Mouse (Mus musculus) kidney, embryonic 14.5 days (tissue): Measurements from ENCODE around the gene Ghitm. TPM values are rescaled to one million over a fixed set of nuclear protein-coding genes. Genes with fewer than 3 reads are reported as not detected.

ENCODE experiments used
- ATAC-seq: fragments of 200-750 bp; cut with Nextera tagmentation; 2 replicates; pipeline ENCODE4 v1.8.0; 2017; ENCODE audit warnings: moderate number of reproducible peaks, mild to moderate bottlenecking, moderate TSS enrichment, moderate library complexity; ENCODE audit not compliant: low FRiP score, low TSS enrichment
- H3K27ac ChIP-seq: fragments of 300-500 bp; sonication (generic); 2 replicates; pipeline ENCODE4 v1.5.1; 2014; ENCODE audit warnings: low read depth, mild to moderate bottlenecking, low read length, moderate library complexity, mixed read lengths
- H3K27me3 ChIP-seq: fragments of 300-500 bp; sonication (generic); 2 replicates; pipeline ENCODE4 v1.6.1; 2014; ENCODE audit warnings: mild to moderate bottlenecking, low read length; ENCODE audit not compliant: control insufficient read depth, insufficient read depth
- H3K36me3 ChIP-seq: fragments of 300-500 bp; sonication (generic); 2 replicates; pipeline ENCODE4 v1.6.1; 2014; ENCODE audit warnings: low read length, mixed read lengths; ENCODE audit not compliant: control insufficient read depth, insufficient read depth
- H3K4me1 ChIP-seq: fragments of 300-500 bp; sonication (generic); 2 replicates; pipeline ENCODE4 v1.6.1; 2014; ENCODE audit warnings: low read length, mixed read lengths; ENCODE audit not compliant: control insufficient read depth, insufficient read depth
- H3K4me2 ChIP-seq: fragments of 300-500 bp; sonication (generic); replicated peaks from 2 replicates; pipeline ENCODE4 v1.6.1; 2014; ENCODE audit warnings: low read depth, mild to moderate bottlenecking, low read length
- H3K4me3 ChIP-seq: fragments of 300-500 bp; sonication (generic); 2 replicates; pipeline ENCODE4 v1.5.1; 2014; ENCODE audit warnings: mild to moderate bottlenecking, low read length
- H3K9ac ChIP-seq: fragments of 300-500 bp; sonication (generic); 2 replicates; pipeline ENCODE4 v1.6.1; 2014; ENCODE audit warnings: low read depth, mild to moderate bottlenecking, low read length, moderate library complexity
- H3K9me3 ChIP-seq: fragments of 300-500 bp; sonication (generic); 2 replicates; pipeline ENCODE4 v1.6.1; 2016; ENCODE audit warnings: low read length; ENCODE audit not compliant: control insufficient read depth
- WGBS: fragments of 180-500 bp; shearing (Covaris S2); extraction: QIAGEN DNeasy Blood & Tissue Kit; methylation state at CpG from one replicate; pipeline ENCODE4 v1.1.7; 2014; 5-methylcytosine and 5-hydroxymethylcytosine counted together
- polyA plus RNA-seq: library from polyadenylated mRNA; unstranded; fragments of >200 nt; fragmentation: Nextera tagmentation; extraction: Ambion mirVana; gene quantifications from 2 replicates; pipeline ENCODE4 v1.2.1, GENCODE M21; 2014

Gene Ghitm
- 169 and 206 TPM in 2 replicates for polyA plus RNA-seq

GRCm38 (mm10) chr14:37135127-37135593 lies at the start of gene Ghitm:
Gene Ghitm, minus strand, starts transcription at chr14:37135272.
- peak within 1 kb of the TSS; percentile 77 for H3K27ac ChIP-seq
- H3K4me2 ChIP-seq = peak within 1 kb of the TSS; percentile 58
- no peaks in the 10 kb centered on the region for H3K9me3 ChIP-seq
- under 1% methylated on average over 38 of the region's 38 CpGs for WGBS
- ATAC-seq = peak; percentile 100
- 0 out of 2 replicates have a peak, but pooled peaks cover 4% of the 10 kb centered on the region for H3K4me1 ChIP-seq
- H3K27me3 ChIP-seq = no peaks in the 10 kb centered on the region
- peak within 1 kb of the TSS; percentile 90 for H3K9ac ChIP-seq
- peak within 1 kb of the TSS; percentile 92 for H3K4me3 ChIP-seq
- H3K36me3 ChIP-seq = peaks cover 24% of the 10 kb centered on the region; the same call in 1 of the 2 replicates

- Histone ChIP-seq H3K36me3 (no peaks in the 10 kb centered on the region), H3K9ac (no peak overlapping the region), H3K4me2 (no peak overlapping the region), H3K27me3 (no peaks in the 10 kb centered on the region), H3K27ac (no peak overlapping the region), H3K4me3 (no peak overlapping the region), H3K4me1 (no peaks in the 10 kb centered on the region), H3K9me3 (no peaks in the 10 kb centered on the region)
- no peak for ATAC-seq
- WGBS = 79% methylated on average over 2 of the region's 2 CpGs
Observed at GRCm38 (mm10) chr14:37184871-37185270, 49.8 kb upstream of the Ghitm start.

- 75% methylated on average over 3 of the region's 3 CpGs for WGBS
- ATAC-seq = no peak
- Histone ChIP-seq H3K9ac (no peak overlapping the region), H3K9me3 (no peaks in the 10 kb centered on the region), H3K27me3 (no peaks in the 10 kb centered on the region), H3K4me3 (no peak overlapping the region), H3K4me2 (no peak overlapping the region), H3K27ac (no peak overlapping the region), H3K36me3 (no peaks in the 10 kb centered on the region), H3K4me1 (no peaks in the 10 kb centered on the region)
Observed at GRCm38 (mm10) chr14:37174484-37174883, 39.4 kb upstream of the Ghitm start.

- H3K9me3 ChIP-seq = no peaks in the 10 kb centered on the region
- no peak overlapping the region for H3K4me2 ChIP-seq
- no peaks in the 10 kb centered on the region for H3K36me3 ChIP-seq
- H3K9ac ChIP-seq = no peak overlapping the region
- no peak for ATAC-seq
- no peak overlapping the region for H3K4me3 ChIP-seq
- H3K27ac ChIP-seq = no peak overlapping the region
- WGBS = 58% methylated on average over 1 of the region's 1 CpGs
- H3K4me1 ChIP-seq = no peaks in the 10 kb centered on the region
- H3K27me3 ChIP-seq = no peaks in the 10 kb centered on the region
Observed at GRCm38 (mm10) chr14:37165266-37165926, 30.3 kb upstream of the Ghitm start.

- H3K9ac ChIP-seq = no peak overlapping the region
- H3K27ac ChIP-seq = no peak overlapping the region
- H3K4me3 ChIP-seq = no peak overlapping the region
- H3K4me2 ChIP-seq = no peak overlapping the region
- no peak for ATAC-seq
- no peaks in the 10 kb centered on the region for H3K9me3 ChIP-seq
- H3K4me1 ChIP-seq = no peaks in the 10 kb centered on the region
- H3K36me3 ChIP-seq = no peaks in the 10 kb centered on the region
- no peaks in the 10 kb centered on the region for H3K27me3 ChIP-seq
- 75% methylated on average over 4 of the region's 4 CpGs for WGBS
Observed at GRCm38 (mm10) chr14:37164392-37165032, 29.4 kb upstream of the Ghitm start.

GRCm38 (mm10) chr14:37163277-37163956 lies 28.3 kb upstream of the Ghitm start:
- H3K4me1 ChIP-seq = no peaks in the 10 kb centered on the region
- no peaks in the 10 kb centered on the region for H3K9me3 ChIP-seq
- WGBS = 70% methylated on average over 4 of the region's 4 CpGs
- no peak for ATAC-seq
- H3K4me2 ChIP-seq = no peak overlapping the region
- H3K27me3 ChIP-seq = no peaks in the 10 kb centered on the region
- H3K27ac ChIP-seq = no peak overlapping the region
- no peak overlapping the region for H3K9ac ChIP-seq
- no peak overlapping the region for H3K4me3 ChIP-seq
- H3K36me3 ChIP-seq = no peaks in the 10 kb centered on the region

GRCm38 (mm10) chr14:37154391-37154790 lies 19.3 kb upstream of the Ghitm start:
- Histone ChIP-seq H3K27ac (no peak overlapping the region), H3K36me3 (no peaks in the 10 kb centered on the region), H3K4me2 (no peak overlapping the region), H3K9me3 (0 out of 2 replicates have a peak, but pooled peaks cover 5% of the 10 kb centered on the region), H3K4me3 (no peak overlapping the region), H3K4me1 (no peaks in the 10 kb centered on the region), H3K27me3 (no peaks in the 10 kb centered on the region), H3K9ac (no peak overlapping the region)
- ATAC-seq = no peak
- 94% methylated on average over 1 of the region's 1 CpGs for WGBS

GRCm38 (mm10) chr14:37139051-37139710 lies 4.1 kb upstream of the Ghitm start:
- Histone ChIP-seq H3K4me3 (no peak overlapping the region), H3K4me2 (no peak overlapping the region), H3K9me3 (0 out of 2 replicates have a peak, but pooled peaks cover under 1% of the 10 kb centered on the region), H3K27ac (no peak overlapping the region), H3K27me3 (no peaks in the 10 kb centered on the region), H3K9ac (no peak overlapping the region), H3K36me3 (no peaks in the 10 kb centered on the region), H3K4me1 (0 out of 2 replicates have a peak, but pooled peaks cover 1% of the 10 kb centered on the region)
- whole genome bisulfite sequencing = 68% methylated on average over 8 of the region's 8 CpGs
- no peak for ATAC-seq
